Mouse (Mus musculus) CD4-positive naive resting alpha-beta T cell, adult 57 days (primary cell): ENCODE measurements around the gene Rhoc. TPM values are rescaled to one million over a fixed set of nuclear protein-coding genes. Genes with fewer than 3 reads are reported as not detected.

ENCODE experiments used
- total RNA-seq: library from RNA; stranded (reverse); gene quantifications from one replicate; pipeline ENCODE4 v1.2.4, GENCODE M21; 2023

The Rhoc gene
- total RNA-seq = 2.9 TPM

GRCm38 (mm10) chr3:104788075-104788474 lies at the start of gene Rhoc:
Rhoc (plus strand) TSS chr3:104788375.

GRCm38 (mm10) chr3:104780561-104781420 lies 7.4 kb upstream of the Rhoc start, which contains the start of gene Ppm1j:
Ppm1j (plus strand) TSS chr3:104781056.

GRCm38 (mm10) chr3:104781471-104781903 lies 6.7 kb upstream of the Rhoc start, which contains the start of gene Fam19a3:
Fam19a3 (minus strand) TSS chr3:104781840.

GRCm38 (mm10) chr3:104817991-104818748 lies 30.0 kb downstream of the Rhoc start, which contains the start of gene Mov10:
Mov10 (minus strand) TSS chr3:104818563.

Other genes with a start within 250 kb of the Rhoc start
- 31.6 TPM for gene Slc16a1, start 149.7 kb upstream of the Rhoc start, total RNA-seq
- gene Ppm1j, start 7.3 kb upstream of the Rhoc start, total RNA-seq = 33.8 TPM
- 0.86 TPM for gene Fam19a3, start 6.5 kb upstream of the Rhoc start, total RNA-seq
- 50.4 TPM for gene Mov10, start 30.2 kb downstream of the Rhoc start, total RNA-seq
- 32.0 TPM for gene St7l, start 75.6 kb downstream of the Rhoc start, total RNA-seq
- 184 TPM for gene Capza1, start 76.1 kb downstream of the Rhoc start, total RNA-seq
- 3.5 TPM for gene Wnt2b, start 173.5 kb downstream of the Rhoc start, total RNA-seq